Mouse (Mus musculus): ENCODE results near the gene Zfp113. TPM values are rescaled to one million over a fixed set of nuclear protein-coding genes. Genes with fewer than 3 reads are reported as not detected.

The Zfp113 gene
- total and polyA plus RNA-seq, 3 experiments: 4.4 to 7.0 (median 5.8) TPM

DNA sequence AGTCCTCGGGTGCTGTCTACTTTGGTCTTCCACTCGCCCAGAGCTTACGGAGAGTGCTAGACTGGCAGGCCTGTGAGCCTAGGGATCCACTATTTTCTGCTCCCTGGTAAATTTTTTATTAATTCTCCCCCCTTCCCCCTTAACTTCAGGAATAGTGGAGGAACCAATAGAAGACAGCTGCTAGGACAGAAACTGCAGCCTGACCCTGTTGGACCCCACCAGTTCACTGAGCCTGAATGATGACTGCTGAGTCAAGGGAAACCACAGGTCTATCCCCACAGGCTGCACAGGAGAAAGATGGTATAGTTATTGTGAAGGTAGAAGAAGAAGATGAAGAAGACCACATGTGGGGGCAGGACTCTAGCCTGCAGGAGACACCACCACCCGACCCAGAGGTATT, 62.8 kb downstream of the Zfp113 start:
- H3K9me3 ChIP-seq (replicated peaks; ENCODE audit: low read length): no peaks in the 10 kb centered on the region
- H3K4me3 ChIP-seq (replicated peaks in 1 of 3; ENCODE audit: low read depth in 2 of 3, low read length in 2 of 3, poor library complexity in 1 of 3): no peak overlapping the region
- DNase-seq (ENCODE audit: extremely low read depth): no peak
- peaks cover 28% of the 10 kb centered on the region for H3K79me2 ChIP-seq (replicated peaks; ENCODE audit: control insufficient read depth, extremely low read depth, insufficient read depth, poor library complexity, severe bottlenecking)
- H3K4me1 ChIP-seq (ENCODE audit: control insufficient read depth in 1 of 2, insufficient read depth in 2 of 2): peaks cover 0 to 17% of the 10 kb centered on the region in 2 experiments; a peak in 1 of 4 replicates
- H3K9ac ChIP-seq (ENCODE audit: insufficient read depth, low read depth): no peak overlapping the region
- no peak overlapping the region for H3K27ac ChIP-seq (ENCODE audit: insufficient read depth, low read depth)
- no peak for TF ChIP-seq PAX5 (IDR thresholded peaks at IDR 0.05; ENCODE audit: low read length)
- no peak for TF ChIP-seq POLR2A (IDR thresholded peaks at IDR 0.05; ENCODE audit: low read depth, low read length)
- no peak for TF ChIP-seq JUND (conservative IDR thresholded peaks at IDR 0.05; ENCODE audit: low read depth, low read length)
- H3K4me2 ChIP-seq (ENCODE audit: insufficient read depth, low read depth, poor library complexity, severe bottlenecking): no peak overlapping the region
- H3K27me3 ChIP-seq (replicated peaks): no peaks in the 10 kb centered on the region
- H3K36me3 ChIP-seq (replicated peaks in 1 of 2; ENCODE audit: control insufficient read depth in 1 of 2, insufficient read depth in 1 of 2, low read length in 1 of 2): peaks cover 45 to 78% of the 10 kb centered on the region in 2 experiments
- dilution Hi-C loops (cut with MboI; ENCODE audit: extremely low pct_ligation_motif_present, extremely low pct_unique_long_range_greater_than_20kb, low sequenced_read_pairs): no loop called here
- in situ Hi-C loops (cut with MboI; ENCODE audit: low pct_ligation_motif_present, low pct_unique_long_range_greater_than_20kb, low sequenced_read_pairs): no loop called here

DNA sequence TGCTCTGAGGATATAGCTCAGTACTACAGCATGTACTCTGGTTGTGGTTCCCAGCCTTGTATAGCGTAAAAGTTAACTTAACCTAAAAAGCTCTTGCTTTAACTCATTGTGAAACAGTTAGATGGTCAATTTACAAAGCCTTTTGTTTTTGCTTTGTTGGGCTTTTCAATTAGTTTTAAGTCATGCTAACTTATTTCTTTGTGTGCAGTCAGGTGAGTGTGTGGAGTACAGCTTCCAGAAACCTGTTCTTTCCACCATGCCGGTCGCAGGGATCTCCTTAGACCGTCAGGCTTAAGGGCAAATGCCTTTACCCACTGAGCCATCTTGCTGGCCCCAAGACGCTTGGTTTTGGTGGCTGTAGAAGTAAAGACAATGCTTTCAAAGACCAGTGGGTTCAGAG, 64.8 kb downstream of the Zfp113 start:
- peaks cover 30 to 68% of the 10 kb centered on the region in 2 experiments for H3K36me3 ChIP-seq (replicated peaks in 1 of 2; ENCODE audit: control insufficient read depth in 1 of 2, insufficient read depth in 1 of 2, low read length in 1 of 2)

DNA sequence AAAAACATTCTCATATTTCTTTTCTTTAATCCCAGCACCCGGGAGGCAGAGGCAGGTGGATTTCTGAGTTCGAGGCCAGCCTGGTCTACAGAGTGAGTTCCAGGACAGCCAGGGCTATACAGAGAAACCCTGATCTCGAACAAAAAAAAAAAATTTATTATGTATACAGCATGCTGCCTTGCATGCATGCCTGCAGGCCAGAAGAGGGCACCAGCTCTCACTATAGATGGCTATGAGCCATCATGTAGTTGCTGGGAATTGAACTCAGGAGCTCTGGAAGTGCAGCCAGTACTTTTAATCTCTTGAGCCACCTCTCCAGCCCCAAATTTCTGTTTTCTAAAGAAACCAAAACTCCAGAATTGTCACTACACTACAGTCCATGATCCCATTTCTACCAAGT, 65.3 kb downstream of the Zfp113 start:
- H3K36me3 ChIP-seq (replicated peaks in 1 of 2; ENCODE audit: control insufficient read depth in 1 of 2, insufficient read depth in 1 of 2, low read length in 1 of 2): peaks cover 28 to 65% of the 10 kb centered on the region in 2 experiments
- H3K9me3 ChIP-seq (replicated peaks; ENCODE audit: low read length): no peaks in the 10 kb centered on the region
- TF ChIP-seq CTCF (conservative IDR thresholded peaks at IDR 0.05 in 1 of 2, IDR thresholded peaks at IDR 0.05 in 1 of 2; ENCODE audit: low read depth in 2 of 2, low read length in 2 of 2) (peak in 1 of 2 experiments; percentile 51; a peak in 2 of 4 replicates), RCOR1 (conservative IDR thresholded peaks at IDR 0.05; ENCODE audit: low read depth, low read length) (no peak), ZNF384 (IDR thresholded peaks at IDR 0.05; ENCODE audit: low read depth, low read length) (peak; percentile 86), MAX (IDR thresholded peaks at IDR 0.05; ENCODE audit: low read length) (no peak), JUND (conservative IDR thresholded peaks at IDR 0.05; ENCODE audit: low read depth, low read length) (no peak)
- H3K9ac ChIP-seq (ENCODE audit: insufficient read depth, low read depth): no peak overlapping the region
- DNase-seq (ENCODE audit: extremely low read depth): peak; percentile 25
- dilution Hi-C loops (cut with MboI; ENCODE audit: extremely low pct_ligation_motif_present, extremely low pct_unique_long_range_greater_than_20kb, low sequenced_read_pairs): no loop called here
- H3K4me3 ChIP-seq (replicated peaks in 1 of 3; ENCODE audit: low read depth in 2 of 3, low read length in 2 of 3, poor library complexity in 1 of 3): no peak overlapping the region
- H3K27ac ChIP-seq (ENCODE audit: insufficient read depth, low read depth): no peak overlapping the region
- H3K27me3 ChIP-seq (replicated peaks): no peaks in the 10 kb centered on the region
- H3K79me2 ChIP-seq (replicated peaks; ENCODE audit: control insufficient read depth, extremely low read depth, insufficient read depth, poor library complexity, severe bottlenecking): peaks cover 51% of the 10 kb centered on the region
- peaks cover 0 to 33% of the 10 kb centered on the region in 2 experiments; a peak in 2 of 4 replicates for H3K4me1 ChIP-seq (ENCODE audit: control insufficient read depth in 1 of 2, insufficient read depth in 2 of 2)
- H3K4me2 ChIP-seq (ENCODE audit: insufficient read depth, low read depth, poor library complexity, severe bottlenecking): no peak overlapping the region
- in situ Hi-C loops (cut with MboI; ENCODE audit: low pct_ligation_motif_present, low pct_unique_long_range_greater_than_20kb, low sequenced_read_pairs): no loop called here

More for the DNA sequence above, 64.8 kb downstream of the Zfp113 start:
- Histone ChIP-seq H3K79me2 (replicated peaks; ENCODE audit: control insufficient read depth, extremely low read depth, insufficient read depth, poor library complexity, severe bottlenecking) (peaks cover 46% of the 10 kb centered on the region), H3K4me2 (ENCODE audit: insufficient read depth, low read depth, poor library complexity, severe bottlenecking) (no peak overlapping the region), H3K9ac (ENCODE audit: insufficient read depth, low read depth) (no peak overlapping the region), H3K4me1 (ENCODE audit: control insufficient read depth in 1 of 2, insufficient read depth in 2 of 2) (peaks cover 0 to 33% of the 10 kb centered on the region in 2 experiments; a peak in 2 of 4 replicates), H3K27me3 (replicated peaks) (no peaks in the 10 kb centered on the region), H3K4me3 (replicated peaks in 1 of 3; ENCODE audit: low read depth in 2 of 3, low read length in 2 of 3, poor library complexity in 1 of 3) (no peak overlapping the region), H3K27ac (ENCODE audit: insufficient read depth, low read depth) (no peak overlapping the region), H3K9me3 (replicated peaks; ENCODE audit: low read length) (no peaks in the 10 kb centered on the region)
- dilution Hi-C loops (cut with MboI; ENCODE audit: extremely low pct_ligation_motif_present, extremely low pct_unique_long_range_greater_than_20kb, low sequenced_read_pairs): no loop called here
- no peak for DNase-seq (ENCODE audit: extremely low read depth)
- in situ Hi-C loops (cut with MboI; ENCODE audit: low pct_ligation_motif_present, low pct_unique_long_range_greater_than_20kb, low sequenced_read_pairs): no loop called here
- no peak for TF ChIP-seq UBTF (IDR thresholded peaks at IDR 0.05; ENCODE audit: low read depth, low read length)
- TF ChIP-seq JUND (conservative IDR thresholded peaks at IDR 0.05; ENCODE audit: low read depth, low read length): no peak
- TF ChIP-seq ZC3H11A (IDR thresholded peaks at IDR 0.05; ENCODE audit: low read depth, low read length): no peak
- no peak for TF ChIP-seq MYC (IDR thresholded peaks at IDR 0.05; ENCODE audit: low read depth, low read length)
- TF ChIP-seq USF1 (IDR thresholded peaks at IDR 0.05; ENCODE audit: low read depth, low read length): no peak
- TF ChIP-seq CTCF (conservative IDR thresholded peaks at IDR 0.05 in 1 of 2, IDR thresholded peaks at IDR 0.05 in 1 of 2; ENCODE audit: low read depth in 2 of 2, low read length in 2 of 2): no peak
- TF ChIP-seq E2F4 (IDR thresholded peaks at IDR 0.05; ENCODE audit: insufficient replicate concordance, low read depth, low read length): no peak
- no peak for TF ChIP-seq RCOR1 (conservative IDR thresholded peaks at IDR 0.05; ENCODE audit: low read depth, low read length)
- no peak for TF ChIP-seq ZNF384 (IDR thresholded peaks at IDR 0.05; ENCODE audit: low read depth, low read length)
- no peak for TF ChIP-seq BHLHE40 (IDR thresholded peaks at IDR 0.05; ENCODE audit: low read depth, low read length)
- TF ChIP-seq HCFC1 (IDR thresholded peaks at IDR 0.05; ENCODE audit: low read depth, low read length): no peak
- no peak for TF ChIP-seq MAFK (IDR thresholded peaks at IDR 0.05; ENCODE audit: insufficient replicate concordance, low read length)
- no peak for TF ChIP-seq MEF2A (IDR thresholded peaks at IDR 0.05; ENCODE audit: borderline replicate concordance, low read depth, low read length)
- no peak for TF ChIP-seq CHD2 (IDR thresholded peaks at IDR 0.05; ENCODE audit: low read length)
- no peak for TF ChIP-seq ZKSCAN1 (IDR thresholded peaks at IDR 0.05; ENCODE audit: borderline replicate concordance, low read depth, low read length)
- TF ChIP-seq GABPA (IDR thresholded peaks at IDR 0.05; ENCODE audit: insufficient replicate concordance, low read depth, low read length): no peak
- TF ChIP-seq POLR2A (IDR thresholded peaks at IDR 0.05; ENCODE audit: low read depth, low read length): no peak
